Mouse (Mus musculus) T-helper 17 cell (primary cell): ENCODE measurements around the gene Nrp2.

ENCODE experiments used
- in situ Hi-C, 2 experiments: fragments of 300-600 bp; cut with MboI, MseI; formaldehyde crosslinking; loops; 1 replicate in 1 of 2; 2 replicates in 1 of 2; pipeline ENCODE4 v1.15.1; 2025; ENCODE audit warnings: high pct_unique_total_duplicates in 2 of 2

Gene Nrp2

DNA sequence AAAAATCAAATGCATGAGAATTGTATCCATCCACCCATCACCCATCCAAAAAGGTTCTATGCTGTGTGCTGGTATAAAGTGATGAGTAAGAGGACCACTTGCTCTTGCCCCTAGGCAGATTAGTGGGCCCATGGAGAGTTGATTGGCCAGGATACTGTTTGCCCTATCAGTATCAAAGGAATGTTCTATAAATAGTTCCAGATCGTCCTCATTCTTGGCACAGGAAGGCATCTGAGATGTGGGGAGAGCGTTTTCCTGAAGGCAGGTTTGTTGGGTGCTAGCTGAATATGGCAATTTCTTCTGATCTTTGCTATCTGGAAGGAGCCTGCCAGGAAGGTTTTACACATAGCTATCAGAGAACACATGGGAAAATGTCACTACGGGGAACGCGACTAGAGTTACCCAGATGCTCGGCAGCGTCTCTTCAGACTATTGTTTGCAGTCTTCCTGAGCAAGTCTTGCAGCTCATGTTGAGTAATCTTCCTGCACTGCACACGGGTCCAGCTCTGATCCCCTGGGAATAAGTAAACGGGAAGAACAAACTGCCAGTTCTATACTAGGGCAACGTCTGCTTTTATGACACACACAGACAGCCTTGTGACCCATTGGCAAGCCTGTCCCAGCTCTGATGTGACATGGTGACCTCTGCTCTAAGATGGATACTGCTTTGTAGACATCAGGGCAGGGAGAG is 44.5 kb downstream of the Nrp2 start:
- in situ Hi-C loops = loop anchor here in 1 of 2 experiments (10.0 kb wide), 1 partner anchor 447 kb away; no protein-coding TSS in a partner anchor

DNA sequence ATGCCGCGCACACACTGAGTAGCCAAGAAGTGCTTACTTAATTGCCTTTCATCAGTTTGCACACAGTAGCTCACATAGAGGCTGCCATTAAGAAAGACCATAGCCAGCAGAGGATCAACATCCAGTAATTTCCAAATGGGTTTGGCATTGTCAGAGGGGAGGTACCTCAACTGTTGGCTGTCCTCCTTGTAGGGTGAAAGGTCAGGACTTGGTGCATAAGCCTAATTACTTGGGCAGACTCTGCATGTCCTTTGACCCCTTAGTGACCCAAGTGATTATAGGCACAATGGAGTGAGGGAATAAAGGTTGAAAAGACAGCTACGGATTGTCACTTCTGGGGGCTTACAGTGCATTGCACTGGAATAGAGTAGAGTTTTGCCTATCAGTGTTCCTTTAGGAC is 45.3 kb downstream of the Nrp2 start:
- in situ Hi-C loops = loop anchor here in 1 of 2 experiments (10.0 kb wide), 1 partner anchor 446 kb away; no protein-coding TSS in a partner anchor

GRCm38 (mm10) chr1:62749716-62750115 is 46.6 kb downstream of the Nrp2 start:
- in situ Hi-C loops = loop anchor here in 1 of 2 experiments (10.0 to 25.0 kb wide), 2 partner anchors 445 to 513 kb away; partner anchors contain the start of gene Zdbf2

GRCm38 (mm10) chr1:62750408-62751008 is 47.4 kb downstream of the Nrp2 start:
- in situ Hi-C loops = loop anchor here in 1 of 2 experiments (25.0 kb wide), 1 partner anchor 512 kb away; the partner anchor contains the start of gene Zdbf2

- in situ Hi-C loops = loop anchor here in 1 of 2 experiments (25.0 kb wide), 1 partner anchor 511 kb away; the partner anchor contains the start of gene Zdbf2
Measured at GRCm38 (mm10) chr1:62751011-62752006, 48.2 kb downstream of the Nrp2 start.

DNA sequence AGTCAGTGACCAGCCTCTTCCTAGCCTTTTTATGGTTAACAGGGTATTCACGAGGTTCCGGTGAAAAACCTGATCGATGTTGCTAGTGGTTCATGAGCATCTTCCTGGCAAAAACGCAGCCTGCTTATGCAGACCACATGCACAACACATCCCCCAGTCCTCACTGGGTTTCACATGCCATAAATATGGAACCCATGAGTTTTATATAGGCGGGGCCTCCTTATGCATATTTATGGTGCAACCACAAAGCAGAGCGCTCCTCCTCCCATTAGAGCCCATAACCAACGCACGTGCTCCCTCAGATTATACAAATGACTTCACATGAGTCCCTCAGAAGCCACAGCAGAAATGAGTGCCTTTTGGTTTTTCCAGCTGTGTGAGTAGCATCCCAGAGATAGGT is 49.0 kb downstream of the Nrp2 start:
- in situ Hi-C loops = loop anchor here in 1 of 2 experiments (25.0 kb wide), 1 partner anchor 510 kb away; the partner anchor contains the start of gene Zdbf2

- in situ Hi-C loops = loop anchor here in 1 of 2 experiments (25.0 kb wide), 1 partner anchor 510 kb away; the partner anchor contains the start of gene Zdbf2
Measured at GRCm38 (mm10) chr1:62752661-62753333, 49.7 kb downstream of the Nrp2 start.

GRCm38 (mm10) chr1:62754066-62754835 is 51.2 kb downstream of the Nrp2 start:
- in situ Hi-C loops = loop anchor here in 1 of 2 experiments (25.0 kb wide), 1 partner anchor 508 kb away; the partner anchor contains the start of gene Zdbf2

DNA sequence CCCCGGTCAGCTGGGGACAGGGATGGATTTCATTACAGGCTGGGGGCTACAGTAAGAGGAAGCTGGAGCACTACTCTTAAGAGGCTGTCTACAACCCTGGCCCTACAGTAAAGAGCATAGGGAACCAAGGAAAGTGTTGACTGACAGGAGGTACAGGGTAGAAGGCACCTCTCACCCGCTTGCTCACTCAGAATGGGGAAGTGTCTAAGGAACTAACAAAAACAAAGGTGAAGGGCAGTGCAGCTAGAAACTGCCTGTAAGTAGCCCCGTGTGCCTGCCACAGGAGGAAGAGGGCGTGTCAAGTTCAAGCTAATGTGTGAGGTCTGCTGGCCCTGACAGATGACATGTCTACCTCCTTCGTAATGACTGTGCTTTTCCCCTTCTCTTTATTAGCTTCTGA is 57.0 kb downstream of the Nrp2 start:
- in situ Hi-C loops = loop anchor here in 1 of 2 experiments (25.0 kb wide), 1 partner anchor 502 kb away; the partner anchor contains the start of gene Zdbf2

DNA sequence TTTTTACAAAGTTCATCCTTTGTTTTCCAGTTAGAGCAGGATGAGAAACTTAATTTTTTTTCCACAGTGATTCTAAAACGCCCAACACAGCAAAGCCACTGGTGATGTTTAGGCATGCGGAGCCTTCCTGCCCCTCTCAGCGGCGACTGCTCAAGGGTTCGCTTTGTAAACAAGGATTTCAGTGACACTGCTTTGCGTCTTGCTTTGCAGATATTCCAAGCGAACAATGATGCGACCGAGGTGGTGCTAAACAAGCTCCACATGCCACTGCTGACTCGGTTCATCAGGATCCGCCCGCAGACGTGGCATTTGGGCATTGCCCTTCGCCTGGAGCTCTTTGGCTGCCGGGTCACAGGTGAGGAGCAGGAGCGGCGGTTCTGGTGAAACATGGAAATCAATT is 57.5 kb downstream of the Nrp2 start:
- in situ Hi-C loops = loop anchor here in 1 of 2 experiments (25.0 kb wide), 1 partner anchor 502 kb away; the partner anchor contains the start of gene Zdbf2

DNA sequence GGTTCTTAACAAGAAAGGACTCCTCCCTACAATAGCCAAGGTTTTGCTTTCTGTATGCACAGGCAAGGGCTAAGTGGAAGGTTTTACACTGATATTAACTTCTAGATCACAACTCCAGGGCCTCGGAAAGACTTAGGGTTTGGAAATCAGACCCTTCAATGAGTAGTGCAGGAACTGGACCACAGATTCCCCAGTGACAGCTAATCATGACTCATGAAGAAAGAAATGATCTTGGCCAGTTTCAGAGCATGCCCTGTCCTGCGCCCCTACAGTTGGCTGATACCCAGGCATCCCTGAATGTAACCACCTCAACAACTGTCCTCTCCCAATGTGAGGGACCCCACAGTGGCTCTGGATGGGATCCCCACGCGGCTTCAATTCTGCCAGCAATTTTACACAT is 60.7 kb downstream of the Nrp2 start:
- in situ Hi-C loops = loop anchor here in 1 of 2 experiments (25.0 kb wide), 1 partner anchor 499 kb away; the partner anchor contains the start of gene Zdbf2

GRCm38 (mm10) chr1:62765171-62765570 is 62.1 kb downstream of the Nrp2 start:
- in situ Hi-C loops = loop anchor here in 1 of 2 experiments (25.0 kb wide), 1 partner anchor 497 kb away; the partner anchor contains the start of gene Zdbf2

GRCm38 (mm10) chr1:62766766-62767165 is 63.7 kb downstream of the Nrp2 start:
- in situ Hi-C loops = loop anchor here in 1 of 2 experiments (25.0 kb wide), 1 partner anchor 496 kb away; the partner anchor contains the start of gene Zdbf2

DNA sequence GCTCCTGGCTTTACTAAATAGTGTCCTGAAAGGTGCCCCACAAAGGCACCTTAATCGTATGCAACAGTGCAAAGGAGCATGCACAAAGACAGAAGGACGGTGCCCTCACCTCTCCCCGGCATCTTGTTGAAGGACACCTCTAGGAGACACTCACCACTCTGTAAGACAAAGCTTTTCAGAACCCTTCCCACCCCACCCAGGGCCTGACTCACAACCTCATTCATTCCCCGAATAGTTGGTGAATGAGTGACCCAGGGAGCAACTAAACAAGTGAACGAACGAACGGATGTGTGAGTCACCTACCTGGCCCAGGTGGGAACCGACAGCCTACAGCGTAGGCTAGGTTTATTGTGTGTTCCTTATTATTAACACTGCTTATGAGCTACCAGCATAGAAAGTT is 64.5 kb downstream of the Nrp2 start:
- in situ Hi-C loops = loop anchor here in 1 of 2 experiments (25.0 kb wide), 1 partner anchor 495 kb away; the partner anchor contains the start of gene Zdbf2

GRCm38 (mm10) chr1:62770576-62770975 is 67.5 kb downstream of the Nrp2 start:
- in situ Hi-C loops = loop anchor here in 1 of 2 experiments (25.0 kb wide), 1 partner anchor 492 kb away; the partner anchor contains the start of gene Zdbf2

DNA sequence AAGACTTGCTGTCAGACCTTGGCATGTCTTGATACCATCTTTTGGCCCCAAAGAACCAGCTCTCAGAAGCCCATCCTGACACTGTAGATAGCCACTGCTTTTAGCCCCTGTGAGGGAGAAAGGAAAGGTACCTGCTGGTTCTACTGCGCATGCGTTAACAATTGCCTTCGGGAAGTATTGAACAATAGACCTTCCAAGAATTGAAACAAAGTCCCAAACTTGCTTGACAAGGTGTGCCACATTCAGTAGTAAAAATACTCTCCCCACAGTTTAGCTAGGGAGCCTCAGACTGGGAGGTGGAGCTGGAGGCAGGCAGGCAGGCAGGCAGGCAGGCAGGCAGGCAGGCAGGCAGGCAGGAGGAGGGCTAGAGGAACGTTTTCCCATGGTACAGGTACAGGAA is 69.3 kb downstream of the Nrp2 start:
- in situ Hi-C loops = loop anchor here in 1 of 2 experiments (25.0 kb wide), 1 partner anchor 490 kb away; the partner anchor contains the start of gene Zdbf2

GRCm38 (mm10) chr1:62773105-62773920 is 70.2 kb downstream of the Nrp2 start:
- in situ Hi-C loops = loop anchor here in 1 of 2 experiments (25.0 kb wide), 1 partner anchor 489 kb away; the partner anchor contains the start of gene Zdbf2

GRCm38 (mm10) chr1:62773921-62774191 is 70.8 kb downstream of the Nrp2 start:
- in situ Hi-C loops = loop anchor here in 1 of 2 experiments (25.0 kb wide), 1 partner anchor 488 kb away; the partner anchor contains the start of gene Zdbf2
